Mouse (Mus musculus): Measurements from ENCODE around the gene Arhgef26.

The Arhgef26 gene

DNA sequence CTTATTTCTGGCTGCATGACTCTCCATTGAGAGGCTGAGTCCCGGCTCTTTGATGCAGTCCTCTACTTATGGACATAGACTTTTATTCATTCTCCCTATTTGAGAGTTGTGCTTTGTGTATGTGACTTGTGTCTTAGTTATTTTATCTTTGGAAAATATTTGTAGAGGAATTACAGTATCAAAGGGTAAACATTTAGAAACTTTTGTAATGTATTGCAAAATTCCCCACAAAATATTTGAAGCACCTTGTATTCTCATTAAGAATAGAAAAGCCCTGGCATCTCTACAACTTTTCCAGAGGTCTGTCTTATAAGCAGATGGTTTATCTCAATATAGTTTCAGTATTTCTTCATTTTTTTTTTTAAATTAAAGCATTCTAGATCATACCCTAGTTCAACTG lies 44.7 kb downstream of the Arhgef26 start:
- no peak for DNase-seq (ENCODE audit: low spot score)

DNA sequence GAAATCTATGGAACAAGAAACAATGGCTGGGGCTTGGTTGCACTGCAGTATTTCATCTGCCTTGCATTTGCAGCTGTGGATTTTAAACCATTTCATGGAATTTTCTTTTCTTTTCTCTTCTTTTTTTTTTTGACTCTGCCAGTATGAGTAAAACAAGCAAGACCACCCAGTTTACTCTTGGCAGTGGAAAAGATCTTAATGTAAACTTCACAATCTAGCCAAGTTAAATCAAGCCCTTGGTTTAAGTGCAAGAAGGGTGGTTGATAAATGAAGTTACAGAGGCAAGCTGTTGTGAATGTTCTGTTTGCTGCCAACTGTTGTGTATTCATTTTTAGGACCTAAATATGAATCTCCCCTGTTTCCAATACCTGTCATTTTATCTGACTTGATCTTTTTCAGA lies 54.5 kb downstream of the Arhgef26 start:
- no peak for DNase-seq (ENCODE audit: low spot score)

DNA sequence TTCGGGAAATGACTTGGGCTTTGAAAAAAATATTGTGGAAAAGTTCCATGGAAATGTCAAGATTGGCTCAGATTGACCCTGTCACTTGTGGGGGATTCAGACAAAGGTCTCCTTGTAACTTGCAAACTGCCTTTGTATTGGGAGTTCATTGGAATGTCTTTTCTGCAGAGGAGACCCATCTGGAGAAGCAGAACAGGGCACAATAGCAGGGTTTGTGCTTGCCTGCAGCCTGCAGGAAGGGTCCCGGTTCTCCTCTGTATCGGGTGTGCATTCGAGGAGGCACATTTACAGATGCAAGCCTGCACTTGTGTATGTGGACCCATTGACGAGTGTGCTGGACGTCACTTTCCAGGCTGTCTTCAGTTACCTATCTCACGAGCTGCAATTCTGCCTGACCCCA lies 56.1 kb downstream of the Arhgef26 start:
- DNase-seq (ENCODE audit: low spot score): no peak

DNA sequence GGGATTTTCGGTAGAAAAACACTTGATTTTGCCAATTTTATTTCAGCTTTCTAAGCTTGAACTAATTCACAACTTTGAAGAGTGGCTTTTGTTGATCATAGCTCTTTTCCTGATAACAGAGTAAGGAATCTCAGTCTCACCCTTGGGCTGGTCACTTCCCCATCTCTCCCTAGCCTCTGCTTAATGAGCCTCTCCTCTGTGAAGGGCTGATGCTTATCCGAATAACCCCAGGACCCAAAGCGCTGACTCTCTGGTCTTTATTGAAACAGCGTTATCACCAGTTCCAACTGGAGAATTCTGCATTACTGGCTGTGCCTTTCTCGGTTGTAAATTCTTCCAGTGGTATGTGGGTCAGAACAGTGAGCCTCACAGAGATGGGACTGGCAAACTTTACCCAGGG lies 57.2 kb downstream of the Arhgef26 start:
- no peak for DNase-seq (ENCODE audit: low spot score)

DNA sequence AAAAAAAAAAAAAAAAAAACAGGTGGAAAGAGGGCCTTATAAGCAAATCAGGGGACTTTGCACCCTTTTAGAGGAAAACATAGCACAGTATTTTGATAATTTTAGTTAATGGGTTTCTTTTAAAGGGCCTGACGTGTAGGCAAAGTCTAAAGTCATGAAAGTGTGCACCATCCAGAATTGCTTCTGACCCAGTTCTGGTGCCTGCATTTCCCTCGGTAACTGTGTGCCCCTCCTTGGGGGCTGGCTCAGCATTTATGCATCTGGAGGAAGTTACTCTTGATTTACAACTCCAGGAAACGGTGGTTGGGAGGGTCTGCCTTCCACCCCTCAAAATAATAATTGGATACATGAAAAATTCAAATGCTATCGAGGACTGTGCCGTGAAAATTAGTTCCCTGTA lies 58.0 kb downstream of the Arhgef26 start:
- no peak for DNase-seq (ENCODE audit: low spot score)

DNA sequence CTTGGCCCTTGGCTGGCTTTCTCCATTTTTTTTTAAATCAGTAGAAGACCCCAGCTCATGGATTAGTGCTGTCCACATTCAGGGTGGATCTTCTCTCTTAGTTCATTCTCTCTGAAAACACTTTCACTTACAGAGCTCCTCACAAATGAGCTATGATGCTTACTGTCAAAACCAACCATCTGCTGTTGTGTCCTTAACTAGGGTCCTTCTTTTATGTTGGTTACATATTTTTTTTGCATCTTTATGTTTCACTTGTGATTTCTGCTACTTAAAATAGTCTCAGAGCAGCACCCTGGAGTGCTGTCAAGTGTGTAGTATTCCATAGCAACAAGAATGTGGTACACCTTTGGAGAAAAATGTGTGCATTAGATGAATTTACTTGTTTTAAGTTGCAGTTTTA lies 60.0 kb downstream of the Arhgef26 start:
- DNase-seq (ENCODE audit: low spot score): no peak

DNA sequence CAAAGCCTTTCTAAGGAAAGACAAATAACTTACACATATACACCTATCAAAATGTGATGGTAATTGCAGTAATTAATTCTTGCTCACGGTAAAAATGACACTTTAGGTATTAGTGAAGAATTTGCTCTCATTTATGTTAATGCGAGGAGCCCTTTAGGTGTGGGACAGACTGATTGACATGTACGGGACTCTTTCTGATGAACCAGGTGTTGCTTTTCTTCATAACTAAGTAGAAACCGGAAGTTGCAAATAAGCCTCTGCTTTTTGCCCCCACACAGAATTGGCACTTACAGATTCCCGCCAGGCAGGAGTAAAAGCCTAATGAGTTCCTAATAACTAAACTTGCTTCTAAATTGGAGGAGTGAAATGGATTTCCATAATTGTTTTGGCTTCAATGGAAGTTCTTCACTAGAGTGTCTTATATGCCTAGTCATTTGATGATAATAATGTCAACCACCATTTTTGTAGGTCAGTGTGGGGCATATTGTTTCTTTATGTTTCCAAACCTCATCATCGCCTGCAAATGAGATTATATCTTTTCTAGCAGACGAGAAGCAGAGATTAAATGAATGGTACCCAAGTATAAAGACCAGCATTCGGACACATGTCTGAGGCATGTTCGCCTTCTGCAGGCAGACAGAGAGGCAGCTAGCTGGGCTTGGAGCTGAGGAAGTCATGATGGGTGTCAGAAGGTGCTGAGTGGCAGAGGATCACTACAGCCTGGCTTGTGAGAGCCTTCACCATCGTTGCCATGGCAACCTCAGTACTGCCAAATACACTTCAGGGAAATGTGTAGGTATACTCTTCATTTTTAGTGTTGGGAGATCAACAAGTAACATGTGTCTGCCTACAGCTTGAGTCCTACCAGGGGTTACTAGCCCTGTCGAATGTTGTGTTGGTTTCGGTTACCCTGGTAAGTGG lies 61.9 kb downstream of the Arhgef26 start:
- DNase-seq (ENCODE audit: low spot score): no peak

DNA sequence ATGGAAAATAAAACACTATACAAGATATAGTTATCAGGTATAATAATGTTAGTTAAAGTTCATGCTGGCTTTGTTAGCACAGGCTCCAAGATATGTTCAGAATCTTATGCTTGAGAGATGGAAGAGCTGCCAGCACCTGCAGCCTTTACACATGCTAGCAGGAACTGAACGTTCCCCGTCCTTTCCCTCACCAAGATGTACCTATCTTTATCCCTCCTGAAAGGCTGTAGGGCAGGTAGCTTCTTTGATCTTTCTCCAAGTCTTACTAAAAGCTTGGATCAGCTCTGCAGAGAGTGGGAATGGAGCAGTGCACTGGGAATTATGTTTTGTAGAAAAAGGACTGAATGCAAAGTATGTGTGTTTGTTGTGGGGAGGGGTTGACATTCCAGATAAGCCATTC lies 64.3 kb downstream of the Arhgef26 start:
- DNase-seq (ENCODE audit: low spot score): no peak

DNA sequence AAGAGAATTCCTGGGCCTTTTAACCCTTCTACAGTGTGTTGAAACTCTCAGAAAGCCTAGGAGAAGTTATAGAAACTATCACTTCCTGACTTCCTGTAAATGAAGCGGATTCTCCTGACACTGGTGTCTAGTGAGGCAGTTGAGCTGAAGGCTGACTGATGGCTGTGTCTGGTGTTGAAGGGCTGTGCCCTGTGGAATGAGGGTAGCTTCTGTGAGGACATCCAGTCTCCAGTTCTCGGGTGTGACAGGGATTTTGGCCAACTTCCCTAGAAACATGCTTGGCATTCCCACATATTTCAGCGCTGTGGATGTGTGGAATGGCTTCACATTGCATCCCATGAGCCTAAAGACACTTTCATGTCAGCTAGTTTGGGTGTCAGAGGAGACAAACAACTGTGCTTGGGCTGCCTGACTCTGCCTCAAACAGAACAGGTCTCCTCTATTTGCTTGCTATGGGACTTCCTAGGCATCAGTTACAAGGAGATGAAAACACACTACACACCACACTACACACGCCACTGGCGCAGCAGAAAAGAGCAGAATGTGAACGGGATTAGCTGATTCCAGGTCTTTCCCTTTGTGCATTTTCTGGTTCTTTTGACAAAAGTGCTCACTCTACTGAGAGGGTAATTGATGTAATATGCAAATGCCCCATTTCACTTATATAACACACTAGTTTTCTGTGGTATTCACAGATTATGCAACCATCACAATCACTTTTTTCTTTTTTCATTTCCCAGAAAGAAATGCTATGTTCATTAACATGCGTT lies 66.5 kb downstream of the Arhgef26 start:
- no peak for DNase-seq (ENCODE audit: low spot score)

DNA sequence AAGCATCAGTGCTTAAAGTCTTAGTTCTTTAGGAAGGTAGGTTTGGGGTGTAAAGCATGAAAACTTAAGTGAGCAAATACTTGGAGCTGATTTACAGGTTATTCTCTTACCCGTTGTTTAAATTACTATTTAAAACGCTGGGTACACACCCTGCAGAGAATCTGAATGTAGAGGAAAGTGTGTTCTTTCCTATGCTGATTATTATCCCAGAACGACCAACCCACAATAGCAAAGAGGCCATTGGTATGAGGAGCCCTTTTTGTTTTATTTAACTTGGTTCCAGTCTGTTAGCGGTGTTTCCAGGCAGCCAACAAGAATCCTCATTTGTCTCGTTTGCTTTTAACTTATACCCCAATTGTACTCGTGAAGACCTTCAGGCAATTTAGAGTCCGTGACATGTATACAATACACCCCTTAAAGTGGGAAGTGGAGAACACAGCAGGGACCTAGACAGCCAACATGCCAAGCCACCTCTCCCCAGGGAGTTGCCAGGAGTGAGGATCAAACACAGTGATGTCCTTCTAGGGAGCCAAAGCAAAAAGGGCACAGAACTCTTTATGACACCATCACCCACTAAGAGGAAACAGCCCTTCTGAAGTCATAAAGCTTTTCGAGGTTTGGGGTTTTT lies 71.5 kb downstream of the Arhgef26 start:
- no peak for DNase-seq (ENCODE audit: low spot score)

DNA sequence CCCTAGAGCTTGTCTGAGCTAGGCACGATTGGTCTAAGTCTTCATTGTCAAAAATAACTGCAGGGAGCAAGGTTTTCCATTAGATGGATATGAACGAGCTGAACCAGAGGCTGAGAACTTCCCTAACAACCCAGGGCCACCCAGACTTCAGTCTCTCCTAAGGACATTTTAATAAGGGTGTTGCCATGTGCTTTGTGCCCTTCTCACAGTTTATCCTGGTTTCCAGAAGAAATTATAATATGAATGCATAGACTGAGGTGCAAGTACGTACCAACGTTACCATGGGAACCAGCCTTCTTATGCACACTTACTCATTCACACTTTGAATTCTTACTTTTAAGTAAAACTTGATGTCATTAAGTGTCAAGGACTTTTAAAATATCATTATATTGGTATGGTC lies 72.3 kb downstream of the Arhgef26 start:
- no peak for DNase-seq (ENCODE audit: low spot score)

DNA sequence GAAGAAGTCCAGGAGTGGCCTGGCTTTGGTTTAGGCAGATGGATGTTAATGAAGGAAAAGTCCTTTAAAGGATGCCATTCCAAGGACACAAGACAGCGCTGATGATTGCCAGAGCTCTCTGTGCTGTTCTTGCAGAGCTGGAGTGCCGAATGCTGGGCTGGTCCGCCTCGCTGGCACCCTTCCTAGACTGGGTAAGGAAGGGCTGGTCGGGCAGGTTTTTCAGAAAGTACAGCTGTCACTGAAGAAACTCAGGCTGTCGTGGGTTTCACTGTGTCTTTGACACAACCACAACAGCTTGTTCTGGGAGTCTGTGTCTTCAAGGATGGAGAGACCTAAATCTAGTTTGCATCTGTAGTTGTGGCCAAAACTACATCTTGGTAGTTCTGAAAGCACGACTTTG lies 74.6 kb downstream of the Arhgef26 start:
- DNase-seq (ENCODE audit: low spot score): peak; percentile 27

DNA sequence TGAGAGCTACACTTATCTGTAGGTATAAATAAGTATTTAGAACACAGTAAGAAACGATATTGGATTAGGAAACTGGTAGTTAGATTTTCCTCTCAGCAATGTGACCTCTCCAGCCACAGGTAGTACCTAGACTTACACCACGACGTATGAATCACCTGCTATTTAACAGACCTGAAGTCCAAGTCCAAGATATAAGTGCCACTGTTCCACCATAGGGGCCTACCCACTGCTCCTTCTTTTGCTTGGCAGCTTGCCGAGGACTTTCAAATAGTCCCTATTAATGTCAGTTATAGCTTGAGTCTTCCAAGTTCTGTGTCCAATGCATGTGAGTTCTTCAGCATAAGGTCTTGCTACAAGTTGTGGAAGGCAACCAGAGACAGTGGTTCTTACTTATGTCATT lies 76.8 kb downstream of the Arhgef26 start:
- DNase-seq (ENCODE audit: low spot score): no peak

DNA sequence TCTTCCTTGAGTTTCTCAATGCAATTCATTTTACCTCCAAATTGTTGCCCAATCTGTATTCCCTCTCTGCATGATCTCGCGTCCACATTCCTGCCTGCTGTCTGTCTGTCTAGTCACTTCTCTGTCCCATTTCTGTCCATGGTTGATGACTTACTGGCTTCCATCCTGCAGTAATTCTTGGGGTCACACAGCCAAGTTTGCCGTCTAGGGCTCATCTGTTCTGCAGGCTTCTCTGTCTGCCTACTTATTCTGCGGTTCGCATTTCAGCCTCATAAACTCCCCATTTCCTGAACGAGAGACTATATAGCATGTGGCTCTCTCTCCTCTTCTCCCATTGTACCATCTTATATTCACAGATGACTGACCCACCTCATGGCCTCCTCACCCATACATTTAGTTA lies 79.3 kb downstream of the Arhgef26 start:
- no peak for DNase-seq (ENCODE audit: low spot score)

DNA sequence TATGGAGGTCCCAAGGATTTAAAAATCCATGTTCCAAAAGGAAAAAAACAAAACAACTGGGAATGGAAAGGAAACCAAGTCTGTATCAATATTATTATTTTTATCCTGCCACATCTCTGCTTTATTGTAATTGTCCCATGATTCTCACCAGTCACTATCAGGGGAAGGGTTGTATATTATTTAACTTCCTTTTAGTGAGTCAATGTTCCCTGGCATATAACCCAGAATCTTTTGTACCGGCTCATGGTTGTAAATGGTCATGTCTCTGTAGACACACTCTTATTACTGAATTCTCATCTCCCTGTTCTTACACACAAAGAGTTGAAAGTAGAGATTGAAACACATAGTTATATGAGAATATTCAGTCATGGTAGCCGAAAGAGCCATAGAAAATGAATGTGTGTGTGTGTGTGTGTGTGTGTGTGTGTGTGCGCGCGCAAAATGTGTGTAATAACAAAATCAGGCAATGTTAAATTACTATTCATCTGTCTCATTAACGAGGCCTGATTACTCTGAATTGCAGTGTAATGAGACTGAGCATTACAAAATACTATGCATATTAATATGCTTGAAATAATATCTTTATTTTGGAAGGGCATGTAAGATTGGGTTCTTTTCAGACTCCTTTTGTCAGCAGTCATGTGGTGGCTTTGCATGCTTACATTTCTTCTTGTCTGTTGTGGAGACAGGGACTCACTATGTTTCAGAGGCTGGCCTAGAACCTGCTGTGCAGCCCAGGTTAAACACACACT lies 80.4 kb downstream of the Arhgef26 start:
- DNase-seq (ENCODE audit: low spot score): no peak

DNA sequence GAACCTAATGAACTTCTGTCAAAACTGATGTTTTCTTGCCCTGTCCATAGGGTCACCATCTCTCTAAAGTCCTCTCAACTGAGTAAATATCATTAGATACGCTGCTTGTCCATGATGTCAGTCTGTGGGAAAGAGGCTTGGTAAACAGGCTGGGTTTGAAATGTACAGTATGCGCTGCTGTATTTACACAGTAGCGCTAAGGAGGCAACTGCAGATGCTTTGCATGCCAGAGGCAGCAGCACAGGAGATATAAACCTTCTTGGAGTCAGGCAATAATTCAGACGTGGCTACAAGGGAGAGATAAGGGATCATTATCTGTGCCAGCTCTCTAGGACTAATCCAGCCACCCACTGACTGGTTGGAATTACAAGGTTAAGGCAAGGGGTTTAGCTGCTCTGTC lies 95.5 kb downstream of the Arhgef26 start:
- no peak for DNase-seq (ENCODE audit: low spot score)

DNA sequence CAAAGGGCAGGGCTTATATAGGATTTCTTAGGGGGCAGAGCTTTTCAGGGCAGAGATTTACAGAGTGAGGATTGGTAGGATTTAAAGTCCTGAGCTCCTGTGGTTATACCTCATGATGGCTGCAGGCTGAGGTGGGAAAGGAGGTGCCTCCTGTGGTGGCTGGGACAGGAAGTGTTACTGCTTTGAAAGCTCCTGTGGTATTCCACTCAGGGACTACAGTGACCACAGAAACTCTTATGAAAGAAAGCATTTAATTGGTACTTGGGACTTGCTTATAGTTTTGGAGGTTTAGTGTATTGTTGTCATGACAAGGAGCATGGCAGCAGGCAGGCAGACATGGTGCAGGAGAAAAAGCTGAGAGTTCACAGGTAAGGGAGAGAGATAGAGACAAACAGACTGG lies 97.8 kb downstream of the Arhgef26 start:
- DNase-seq (ENCODE audit: low spot score): no peak

DNA sequence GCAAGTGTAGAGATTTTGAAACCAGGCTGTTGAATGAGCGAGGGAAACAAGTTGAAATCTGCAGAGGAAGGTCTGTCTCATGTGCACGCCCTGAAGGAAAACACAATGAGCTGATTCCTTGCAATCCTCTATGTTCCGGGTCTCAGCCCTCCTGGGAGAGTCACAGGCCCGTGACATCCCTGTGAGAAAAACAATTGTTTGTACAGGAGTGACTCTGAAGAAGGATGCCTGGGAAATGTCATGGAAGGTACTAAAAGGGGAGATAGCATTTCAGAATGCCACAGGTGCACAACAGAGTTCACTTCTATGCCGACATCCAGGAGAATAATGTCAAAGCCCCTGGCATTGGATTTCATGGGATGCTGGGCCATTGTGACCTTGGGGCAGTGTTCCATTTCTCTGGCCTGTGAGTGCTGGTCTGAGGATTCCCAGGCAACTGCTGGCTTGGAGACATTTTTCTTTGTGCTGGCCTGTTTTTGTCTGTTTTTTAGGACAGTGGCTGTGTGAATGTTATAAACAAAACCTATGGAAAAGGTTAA lies 102.4 kb downstream of the Arhgef26 start:
- DNase-seq (ENCODE audit: low spot score): no peak

DNA sequence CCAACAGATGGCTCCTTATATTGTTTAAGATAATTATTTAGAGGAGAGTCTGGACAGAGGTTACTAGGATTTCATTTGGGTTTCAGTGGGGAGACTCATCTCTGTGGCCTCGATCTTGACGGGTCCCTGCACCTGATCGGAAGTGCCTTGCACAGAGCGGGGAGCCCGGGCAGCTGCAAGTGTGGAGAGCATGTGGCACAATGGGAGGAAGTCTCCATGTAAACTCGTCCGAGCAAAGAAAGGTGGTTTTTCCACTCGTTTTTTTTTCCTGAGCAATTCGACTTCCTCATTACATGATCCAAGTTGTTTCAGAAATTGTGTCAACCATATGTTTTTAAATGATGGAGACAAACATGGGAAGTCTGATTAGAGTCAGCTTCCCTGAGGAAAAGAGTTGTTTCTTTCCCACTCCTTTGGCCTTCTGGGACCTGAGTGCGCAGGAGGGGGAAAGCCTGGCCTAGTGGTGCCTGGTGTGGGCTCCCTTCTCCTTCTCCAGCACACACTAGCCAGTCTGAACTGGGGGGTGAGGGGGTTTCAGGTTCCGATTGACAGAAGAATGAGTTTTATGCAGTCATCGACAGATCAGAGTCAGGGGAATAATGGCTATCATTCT lies 105.5 kb downstream of the Arhgef26 start:
- no peak for DNase-seq (ENCODE audit: low spot score)

DNA sequence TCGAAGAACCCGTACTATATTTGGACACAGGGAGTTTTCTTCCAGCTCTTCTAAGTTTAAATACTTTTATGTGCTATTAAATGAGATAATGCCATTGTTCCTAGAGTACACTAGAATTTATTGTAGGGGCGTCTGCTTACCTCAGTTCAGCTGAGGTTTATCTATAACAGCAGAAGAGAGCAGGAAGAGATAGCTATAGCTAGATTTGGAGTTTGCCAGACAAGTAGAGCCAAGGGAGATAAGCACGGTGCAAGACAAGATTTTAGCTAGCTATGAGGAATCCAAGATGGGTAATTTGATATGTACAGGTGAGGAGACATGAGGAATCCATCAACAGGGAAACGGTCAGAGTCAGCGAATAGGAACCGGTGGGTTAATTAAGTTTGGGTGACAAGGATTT lies 108.1 kb downstream of the Arhgef26 start:
- no peak for DNase-seq (ENCODE audit: low spot score)

DNA sequence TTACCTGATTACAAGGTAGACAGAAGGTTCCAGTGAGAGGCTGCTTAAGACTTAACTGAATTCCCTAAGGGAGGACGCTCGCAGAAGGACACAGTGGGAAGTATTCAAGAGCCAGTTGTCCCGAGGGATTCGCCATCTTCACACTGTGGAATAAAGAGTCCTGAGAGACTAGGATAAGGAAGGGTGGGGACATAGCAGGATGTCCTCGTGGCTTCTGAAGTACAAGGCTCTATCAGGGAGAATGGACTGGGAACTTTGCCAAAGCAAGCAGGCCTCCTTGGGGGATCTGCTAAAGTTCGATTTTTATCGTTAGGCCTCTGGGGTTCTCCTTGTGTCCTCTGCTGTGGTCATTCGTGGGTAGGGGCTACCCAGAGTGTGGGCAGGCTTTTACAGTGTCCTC lies 109.0 kb downstream of the Arhgef26 start:
- no peak for DNase-seq (ENCODE audit: low spot score)

All from layer of hippocampus, adult 9-10 months (tissue).